Mouse (Mus musculus) limb, embryonic 15.5 days (tissue): ENCODE data around the gene Dnase2a. TPM values are rescaled to one million over a fixed set of nuclear protein-coding genes. Genes with fewer than 3 reads are reported as not detected.

ENCODE experiments used
- ATAC-seq: fragments of 200-750 bp; cut with Nextera tagmentation; 2 replicates; pipeline ENCODE4 v1.8.0; 2017; ENCODE audit warnings: low read depth, moderate TSS enrichment; ENCODE audit not compliant: insufficient number of reproducible peaks, low FRiP score, low TSS enrichment
- H3K27ac ChIP-seq: fragments of 300-500 bp; sonication (generic); 2 replicates; pipeline ENCODE4 v1.5.1; 2015; ENCODE audit warnings: moderate library complexity, mild to moderate bottlenecking, inconsistent platforms
- H3K27me3 ChIP-seq: fragments of 300-500 bp; sonication (generic); 2 replicates; pipeline ENCODE4 v1.6.1; 2015; ENCODE audit warnings: inconsistent platforms
- H3K36me3 ChIP-seq: fragments of 300-500 bp; sonication (generic); 2 replicates; pipeline ENCODE4 v1.6.1; 2015; ENCODE audit warnings: inconsistent platforms
- H3K4me1 ChIP-seq: fragments of 300-500 bp; sonication (generic); 2 replicates; pipeline ENCODE4 v1.6.1; 2015; ENCODE audit warnings: inconsistent platforms
- H3K4me2 ChIP-seq: fragments of 300-500 bp; sonication (generic); 2 replicates; pipeline ENCODE4 v1.6.1; 2015; ENCODE audit warnings: mild to moderate bottlenecking, inconsistent platforms
- H3K4me3 ChIP-seq: fragments of 300-500 bp; sonication (generic); 2 replicates; pipeline ENCODE4 v1.5.1; 2015; ENCODE audit warnings: mild to moderate bottlenecking, inconsistent platforms
- H3K9ac ChIP-seq: fragments of 300-500 bp; sonication (generic); 2 replicates; pipeline ENCODE4 v1.6.1; 2015; ENCODE audit warnings: inconsistent platforms
- H3K9me3 ChIP-seq: fragments of 300-500 bp; sonication (generic); 2 replicates; pipeline ENCODE4 v1.6.1; 2016; ENCODE audit warnings: inconsistent platforms
- WGBS: fragments of 180-500 bp; shearing (Covaris S2); methylation state at CpG from one replicate; pipeline ENCODE4 v1.1.7; 2015; 5-methylcytosine and 5-hydroxymethylcytosine counted together
- polyA plus RNA-seq: library from polyadenylated mRNA; unstranded; fragments of >200 nt; fragmentation: Nextera tagmentation; extraction: Ambion mirVana; gene quantifications from 2 replicates; pipeline ENCODE4 v1.2.1, GENCODE M21; 2015

Dnase2a gene
- polyA plus RNA-seq, 1 experiment from 2014 or later, result 22.1 TPM

DNA sequence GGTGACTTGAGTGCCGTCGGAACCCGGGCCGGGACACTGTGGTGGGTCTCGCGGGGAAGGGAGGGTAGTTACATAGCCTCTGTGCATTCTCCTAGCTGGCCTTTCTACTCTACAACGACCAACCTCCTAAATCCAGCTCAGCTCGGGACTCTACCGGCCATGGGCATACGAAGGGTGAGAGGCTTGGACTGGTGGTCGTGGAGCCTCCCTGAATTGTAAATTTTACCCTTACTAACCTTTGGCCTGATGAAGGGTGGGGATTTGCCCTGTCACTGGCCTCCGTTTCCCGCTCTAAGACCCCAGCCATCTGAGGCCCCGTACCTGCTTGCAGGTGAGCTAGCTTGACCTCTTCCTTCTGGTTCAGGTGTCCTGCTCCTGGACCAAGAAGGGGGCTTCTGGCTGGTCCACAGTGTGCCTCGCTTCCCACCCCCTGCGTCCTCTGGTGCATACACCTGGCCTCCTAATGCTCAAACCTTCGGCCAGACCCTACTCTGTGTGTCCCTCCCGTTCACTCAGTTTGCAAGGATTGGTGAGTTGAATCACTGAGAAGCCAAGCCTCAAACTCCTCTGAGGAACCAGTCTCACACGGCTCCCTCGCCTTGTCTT lies 905 bp downstream of the Dnase2a start:
- 0 out of 2 replicates have a peak, but pooled peaks cover 3% of the 10 kb centered on the region for H3K36me3 ChIP-seq
- peak overlapping the region; percentile 71 for H3K4me2 ChIP-seq
- 46% methylated on average over 20 of the region's 20 CpGs for WGBS
- ATAC-seq, result no peak
- H3K27me3 ChIP-seq, result peaks cover 39% of the 10 kb centered on the region
- H3K4me3 ChIP-seq, result peak overlapping the region; percentile 55
- no peak overlapping the region for H3K27ac ChIP-seq
- H3K9me3 ChIP-seq, result no peaks in the 10 kb centered on the region
- H3K4me1 ChIP-seq, result peaks cover 31% of the 10 kb centered on the region
- peak overlapping the region; percentile 48 for H3K9ac ChIP-seq

DNA sequence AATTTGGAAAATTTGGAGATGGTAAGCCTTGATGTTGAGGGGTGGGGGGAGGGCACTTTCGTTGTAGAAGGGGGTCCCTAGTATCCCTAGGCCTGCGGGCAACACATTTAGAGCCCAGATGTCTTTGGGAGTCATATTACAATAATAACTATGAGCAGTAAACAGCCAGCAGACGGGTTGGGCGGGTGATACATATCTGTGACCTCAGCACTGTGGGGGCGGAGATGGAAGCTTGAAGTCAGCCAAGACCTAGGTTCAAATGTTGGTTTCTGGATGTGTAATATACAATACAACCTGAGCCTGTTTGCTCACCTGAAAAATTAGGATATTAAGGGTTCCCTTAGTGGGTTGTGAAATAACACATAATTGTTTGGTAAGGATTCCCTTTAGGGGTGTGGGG lies 1.6 kb downstream of the Dnase2a start:
- Histone ChIP-seq H3K4me2 (no peak overlapping the region; the same call in 1 of the 2 replicates), H3K4me1 (peaks cover 31% of the 10 kb centered on the region), H3K27me3 (peaks cover 39% of the 10 kb centered on the region), H3K4me3 (no peak overlapping the region), H3K36me3 (0 out of 2 replicates have a peak, but pooled peaks cover 3% of the 10 kb centered on the region), H3K9me3 (no peaks in the 10 kb centered on the region), H3K27ac (no peak overlapping the region), H3K9ac (no peak overlapping the region)
- ATAC-seq, result no peak
- 39% methylated on average over 5 of the region's 5 CpGs for WGBS

DNA sequence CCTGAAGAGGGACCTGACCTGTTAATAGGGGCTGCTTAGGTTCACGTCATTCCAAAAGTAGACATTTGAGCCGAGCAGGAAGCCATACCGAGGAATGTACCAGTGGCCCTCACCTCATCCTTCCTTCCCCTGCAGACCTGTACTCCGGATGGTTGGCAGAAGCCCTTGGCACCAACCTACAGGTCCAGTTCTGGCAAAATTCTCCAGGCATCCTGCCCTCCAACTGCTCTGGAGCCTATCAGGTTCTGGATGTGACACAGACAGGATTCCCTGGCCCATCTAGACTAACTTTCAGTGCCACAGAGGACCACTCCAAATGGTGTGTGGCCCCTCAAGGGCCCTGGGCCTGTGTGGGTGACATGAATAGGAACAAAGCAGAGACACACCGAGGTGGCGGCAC lies 2.2 kb downstream of the Dnase2a start:
- Histone ChIP-seq H3K36me3 (0 out of 2 replicates have a peak, but pooled peaks cover 3% of the 10 kb centered on the region), H3K4me2 (no peak overlapping the region), H3K27me3 (peaks cover 41% of the 10 kb centered on the region), H3K4me3 (no peak overlapping the region), H3K4me1 (peaks cover 31% of the 10 kb centered on the region), H3K9ac (no peak overlapping the region), H3K9me3 (no peaks in the 10 kb centered on the region), H3K27ac (no peak overlapping the region)
- 85% methylated on average over 6 of the region's 6 CpGs for WGBS
- ATAC-seq, result no peak

DNA sequence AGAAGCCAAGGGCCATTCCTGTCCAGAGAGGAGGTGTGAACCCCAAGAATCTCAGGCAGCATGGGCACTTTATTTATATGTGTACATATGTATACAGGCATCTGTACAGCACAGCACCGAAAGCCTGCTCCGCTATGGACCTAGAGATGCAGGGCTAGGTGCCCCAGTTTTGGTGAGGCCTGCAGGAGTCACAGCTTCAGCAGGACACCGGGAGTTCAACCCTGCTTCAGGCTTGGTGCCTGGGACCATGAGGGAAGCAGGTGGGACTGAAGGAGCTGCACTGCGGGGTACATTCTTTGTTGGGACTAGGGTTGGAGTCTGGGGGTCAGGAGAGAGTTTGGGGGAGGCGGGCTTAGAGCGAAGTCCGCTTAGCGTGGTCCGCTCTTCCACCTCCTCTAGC lies 3.5 kb downstream of the Dnase2a start:
- Histone ChIP-seq H3K4me1 (peaks cover 31% of the 10 kb centered on the region), H3K4me3 (no peak overlapping the region), H3K9me3 (no peaks in the 10 kb centered on the region), H3K27ac (no peak overlapping the region), H3K27me3 (peaks cover 54% of the 10 kb centered on the region), H3K36me3 (0 out of 2 replicates have a peak, but pooled peaks cover 3% of the 10 kb centered on the region), H3K4me2 (no peak overlapping the region), H3K9ac (no peak overlapping the region)
- WGBS, result 82% methylated on average over 9 of the region's 9 CpGs
- ATAC-seq, result no peak

DNA sequence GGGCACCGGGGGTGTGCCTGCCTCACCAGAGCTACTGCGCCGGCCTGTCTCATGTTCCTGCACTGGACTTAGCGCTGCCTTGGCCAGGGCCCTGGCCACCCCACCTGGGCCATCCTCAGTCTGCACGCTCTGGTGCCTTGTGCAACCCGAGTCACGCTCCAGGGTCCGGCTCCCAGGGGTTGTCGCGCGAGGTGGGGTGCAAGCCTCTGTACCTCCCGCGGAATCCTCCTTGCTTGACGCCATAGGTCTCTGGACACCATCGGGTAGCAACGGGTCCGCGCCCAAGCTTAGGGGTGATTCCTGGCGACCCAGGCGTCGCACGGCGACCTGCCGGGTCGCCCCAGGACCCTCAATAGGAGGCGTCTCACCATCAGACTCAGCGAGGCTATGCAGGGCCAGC lies 4.0 kb downstream of the Dnase2a start:
- Histone ChIP-seq H3K9me3 (no peaks in the 10 kb centered on the region), H3K27me3 (peaks cover 56% of the 10 kb centered on the region), H3K27ac (no peak overlapping the region), H3K4me1 (peaks cover 31% of the 10 kb centered on the region), H3K36me3 (0 out of 2 replicates have a peak, but pooled peaks cover 3% of the 10 kb centered on the region), H3K4me3 (peak overlapping the region; percentile 41), H3K9ac (no peak overlapping the region), H3K4me2 (peak overlapping the region; percentile 83)
- 21% methylated on average over 27 of the region's 27 CpGs for WGBS
- no peak for ATAC-seq

DNA sequence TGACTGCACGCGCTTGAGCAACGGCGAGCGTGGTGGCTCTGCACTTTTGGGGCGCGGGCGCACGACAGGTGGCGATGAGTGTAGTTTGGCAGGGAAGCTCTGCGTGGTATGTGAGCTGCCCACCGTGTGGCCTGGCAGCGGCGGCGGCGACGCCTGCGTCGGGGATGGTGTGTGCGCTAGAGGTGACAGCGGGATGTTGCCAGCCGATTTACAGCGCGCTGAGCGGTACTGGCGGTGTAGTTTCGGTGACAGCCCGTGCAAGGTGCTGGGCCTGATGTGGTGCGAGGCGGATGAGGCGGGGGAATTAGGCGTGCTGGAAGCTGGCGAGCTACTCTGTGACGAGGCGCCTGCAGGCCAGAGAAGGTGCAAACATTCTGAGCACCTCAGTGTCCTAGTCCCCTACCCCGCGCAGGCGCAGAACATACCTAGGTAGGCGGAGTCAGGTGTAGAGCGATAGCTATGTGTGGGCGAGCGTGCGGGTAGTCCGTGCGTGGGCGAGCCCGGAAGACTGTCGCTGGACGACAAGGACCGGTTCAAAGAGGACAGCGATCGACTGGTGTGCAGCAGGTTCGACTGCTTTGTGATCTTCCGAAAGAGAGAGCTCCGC lies 4.6 kb downstream of the Dnase2a start:
- H3K27ac ChIP-seq, result no peak overlapping the region
- ATAC-seq, result no peak
- 0 out of 2 replicates have a peak, but pooled peaks cover 3% of the 10 kb centered on the region for H3K36me3 ChIP-seq
- H3K4me2 ChIP-seq, result peak overlapping the region; percentile 83
- 1% methylated on average over 55 of the region's 55 CpGs for whole genome bisulfite sequencing
- H3K27me3 ChIP-seq, result peaks cover 62% of the 10 kb centered on the region
- H3K4me1 ChIP-seq, result peaks cover 33% of the 10 kb centered on the region
- 0 out of 2 replicates have a peak overlapping the region, but pooled peaks have one; percentile 21 for H3K9ac ChIP-seq
- H3K9me3 ChIP-seq, result no peaks in the 10 kb centered on the region
- H3K4me3 ChIP-seq, result peak overlapping the region; percentile 41

DNA sequence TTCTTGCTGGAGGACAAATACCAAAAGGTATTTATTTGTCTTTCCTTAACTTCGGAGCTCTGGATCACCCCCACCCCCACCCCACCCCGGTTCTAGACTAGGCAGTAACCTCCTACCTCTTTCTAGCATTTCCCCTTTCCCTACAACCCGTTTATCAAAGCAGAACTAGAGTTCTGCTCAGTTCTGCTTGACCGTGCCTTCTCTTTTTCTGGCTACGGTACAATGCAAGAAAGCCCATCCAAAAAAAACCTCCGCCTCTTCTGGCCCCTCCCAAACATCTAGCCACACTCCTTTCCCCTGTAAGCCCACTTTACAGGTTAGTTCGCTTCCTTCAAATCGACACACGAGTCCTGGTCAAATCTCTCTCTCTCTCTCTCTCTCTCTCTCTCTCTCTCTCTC lies 5.1 kb downstream of the Dnase2a start:
- no peak overlapping the region for H3K9ac ChIP-seq

DNA sequence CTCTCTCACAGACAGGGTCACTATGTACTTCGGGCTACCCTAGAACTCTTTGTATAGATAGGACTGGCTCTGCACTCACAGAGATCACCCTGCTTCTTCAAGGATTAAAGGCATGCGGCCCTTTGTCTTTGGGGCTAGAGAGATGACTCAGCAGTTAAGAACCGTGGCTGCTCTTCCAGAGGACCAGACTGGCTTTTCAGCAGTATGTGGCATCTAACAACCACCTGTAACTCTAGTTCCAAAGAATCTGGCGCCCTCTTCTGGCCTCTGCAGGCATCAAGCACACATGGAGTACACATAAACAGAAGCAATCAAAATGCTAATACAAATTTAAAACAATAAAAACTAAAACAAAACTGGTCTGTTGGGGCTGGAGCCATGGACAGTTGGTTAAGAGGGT lies 5.6 kb downstream of the Dnase2a start:
- ATAC-seq, result no peak
- no peak overlapping the region for H3K9ac ChIP-seq
- H3K4me3 ChIP-seq, result no peak overlapping the region; the same call in 1 of the 2 replicates
- peak overlapping the region; percentile 83; the same call in 1 of the 2 replicates for H3K4me2 ChIP-seq
- H3K36me3 ChIP-seq, result 0 out of 2 replicates have a peak, but pooled peaks cover 3% of the 10 kb centered on the region
- H3K27me3 ChIP-seq, result peaks cover 70% of the 10 kb centered on the region
- 30% methylated on average over 4 of the region's 4 CpGs for WGBS
- H3K27ac ChIP-seq, result no peak overlapping the region
- H3K9me3 ChIP-seq, result no peaks in the 10 kb centered on the region
- peaks cover 31% of the 10 kb centered on the region for H3K4me1 ChIP-seq

More for the DNA sequence above, 5.1 kb downstream of the Dnase2a start:
- H3K9me3 ChIP-seq, result no peaks in the 10 kb centered on the region
- H3K27me3 ChIP-seq, result peaks cover 67% of the 10 kb centered on the region
- ATAC-seq, result no peak
- peak overlapping the region; percentile 83 for H3K4me2 ChIP-seq
- peaks cover 33% of the 10 kb centered on the region for H3K4me1 ChIP-seq
- WGBS, result 8% methylated on average over 9 of the region's 9 CpGs
- 0 out of 2 replicates have a peak, but pooled peaks cover 3% of the 10 kb centered on the region for H3K36me3 ChIP-seq
- H3K4me3 ChIP-seq, result peak overlapping the region; percentile 41
- H3K27ac ChIP-seq, result no peak overlapping the region

DNA sequence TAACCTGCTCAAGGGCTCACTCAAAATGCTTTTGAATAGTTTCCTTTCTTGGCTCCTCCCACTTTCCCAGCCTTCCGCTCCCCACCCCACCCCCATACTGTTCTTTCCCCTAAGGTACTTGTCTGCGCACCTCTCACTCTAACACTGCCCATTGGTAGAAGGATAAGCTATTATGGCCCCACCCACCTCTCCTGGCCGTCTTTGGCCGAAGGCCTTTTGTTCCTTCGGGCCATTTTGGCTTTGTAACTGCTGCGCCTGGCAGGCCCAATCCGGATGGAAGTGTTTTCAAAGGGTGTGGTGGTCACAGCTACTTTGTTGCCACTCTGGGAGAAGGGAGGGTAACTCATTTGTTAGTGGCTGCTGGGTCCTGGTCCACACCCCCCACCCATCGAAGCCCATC lies 6.9 kb downstream of the Dnase2a start:
- Histone ChIP-seq H3K9ac (no peak overlapping the region), H3K4me1 (peaks cover 18% of the 10 kb centered on the region), H3K36me3 (0 out of 2 replicates have a peak, but pooled peaks cover 3% of the 10 kb centered on the region), H3K4me2 (no peak overlapping the region), H3K27me3 (peaks cover 65% of the 10 kb centered on the region), H3K9me3 (no peaks in the 10 kb centered on the region), H3K27ac (no peak overlapping the region), H3K4me3 (no peak overlapping the region)
- 78% methylated on average over 8 of the region's 8 CpGs for WGBS
- no peak for ATAC-seq

DNA sequence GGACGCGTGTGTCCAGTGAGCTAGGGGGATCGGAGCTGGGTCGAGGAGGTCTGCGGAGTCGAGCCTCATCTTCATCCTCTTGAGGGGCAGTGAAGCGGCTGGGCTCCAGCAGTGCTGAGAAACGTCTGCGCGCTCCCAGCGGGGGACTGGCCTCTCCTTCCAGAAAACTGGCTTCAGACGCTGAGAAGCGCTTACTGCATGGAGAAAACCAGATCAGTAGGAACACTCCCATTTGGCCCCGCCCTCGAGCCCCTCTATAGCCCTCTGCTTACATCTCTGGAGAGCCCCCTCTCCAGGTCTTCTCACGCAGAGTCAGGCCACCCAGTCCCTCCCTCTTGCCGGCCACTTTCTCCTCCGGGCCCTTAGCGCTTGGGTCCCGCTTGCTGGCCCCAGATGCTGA lies 9.4 kb downstream of the Dnase2a start:
- Histone ChIP-seq H3K9me3 (no peaks in the 10 kb centered on the region), H3K27ac (no peak overlapping the region), H3K4me1 (peaks cover 11% of the 10 kb centered on the region), H3K36me3 (no peaks in the 10 kb centered on the region), H3K4me2 (no peak overlapping the region), H3K27me3 (peaks cover 43% of the 10 kb centered on the region), H3K9ac (no peak overlapping the region), H3K4me3 (no peak overlapping the region)
- no peak for ATAC-seq
- 38% methylated on average over 20 of the region's 20 CpGs for WGBS

DNA sequence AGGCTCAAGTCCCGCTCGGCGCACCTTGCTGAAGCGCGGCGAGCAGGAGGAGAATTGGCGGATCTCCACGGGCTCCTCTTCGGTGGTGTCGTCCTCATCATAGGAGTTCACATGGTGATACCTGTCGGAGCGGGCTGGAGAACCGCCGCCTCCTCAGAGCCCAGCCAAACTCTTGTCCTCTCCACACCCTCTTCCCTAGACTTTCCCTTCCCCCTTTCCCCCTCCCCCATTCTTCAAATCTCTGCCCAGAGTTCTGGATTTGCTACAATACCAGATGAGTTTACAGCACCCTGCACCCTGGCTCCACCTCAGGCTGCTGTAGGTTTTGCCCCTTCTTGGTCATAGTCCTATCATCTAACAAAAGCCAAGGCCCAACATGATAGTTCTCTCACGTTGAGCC lies 10.3 kb downstream of the Dnase2a start:
- WGBS, result 87% methylated on average over 15 of the region's 15 CpGs
- Histone ChIP-seq H3K4me3 (no peak overlapping the region), H3K4me2 (no peak overlapping the region), H3K36me3 (no peaks in the 10 kb centered on the region), H3K4me1 (0 out of 2 replicates have a peak, but pooled peaks cover 3% of the 10 kb centered on the region), H3K27me3 (peaks cover 36% of the 10 kb centered on the region), H3K9ac (no peak overlapping the region), H3K9me3 (no peaks in the 10 kb centered on the region), H3K27ac (no peak overlapping the region)
- no peak for ATAC-seq

DNA sequence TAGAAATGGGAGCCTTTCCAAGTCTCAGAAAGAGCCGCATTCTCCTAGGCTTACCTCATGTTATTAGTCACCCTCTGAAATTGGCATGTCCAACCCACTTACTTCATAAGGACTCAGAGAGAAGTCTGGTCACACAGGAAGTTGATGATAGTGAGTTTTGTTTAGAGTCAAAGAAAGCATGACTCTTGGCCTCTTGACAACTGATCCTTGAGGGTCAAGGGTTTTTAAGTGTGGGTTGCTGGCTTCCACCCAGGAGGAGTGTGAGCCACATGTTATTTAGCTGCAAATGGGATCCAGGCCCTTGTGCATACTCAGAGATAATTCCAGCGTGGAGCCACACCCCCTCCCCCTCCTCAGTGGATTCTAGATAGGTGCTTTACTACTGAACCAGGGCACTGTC lies 13.2 kb downstream of the Dnase2a start:
- no peak for ATAC-seq
- Histone ChIP-seq H3K4me3 (no peak overlapping the region), H3K4me1 (0 out of 2 replicates have a peak, but pooled peaks cover 3% of the 10 kb centered on the region), H3K4me2 (no peak overlapping the region), H3K9me3 (no peaks in the 10 kb centered on the region), H3K27me3 (peaks cover 31% of the 10 kb centered on the region), H3K36me3 (no peaks in the 10 kb centered on the region), H3K27ac (no peak overlapping the region), H3K9ac (no peak overlapping the region)
- WGBS, result 64% methylated on average over 2 of the region's 2 CpGs
